Comparison of ENCODE assay signal across 9 mouse cellular contexts in genomic region chr5:115072143-115072542, GRCm38 (mm10). TPM values are rescaled to one million over a fixed set of nuclear protein-coding genes. Genes with fewer than 3 reads are reported as not detected.
DNase-seq lines count a peak whose midpoint lies in the region; ATAC-seq lines count a peak whose summit lies in the region.
"Had no signal": no experiment of that assay in that cellular context is flagged by ENCODE, and none has a peak within 500 bp of the region (broad histone marks: within the 10 kb centered on the region; RNA-seq: fewer than 3 reads in every experiment).

No protein-coding gene starts in this region.

- no peak overlapping the region for H3K4me2 ChIP-seq in forebrain, embryonic 15.5 days (replicated peaks)

- no peaks in the 10 kb centered on the region for H3K27me3 ChIP-seq in forebrain, embryonic 15.5 days

- no peak overlapping the region for H3K4me3 ChIP-seq in forebrain, embryonic 15.5 days

- peak; percentile 90 for ATAC-seq in frontal cortex, adult (ENCODE audit: low TSS enrichment)
- ATAC-seq in megakaryocyte progenitor cell, adult 5-6 weeks (replicated peaks; ENCODE audit: poor library complexity), result peak; percentile 69
- no peak for ATAC-seq in forebrain, embryonic 15.5 days (replicated peaks)

- DNase-seq in frontal cortex, postnatal 10 days (ENCODE audit: low spot score in 2 of 2), result no peak
- DNase-seq in Muller cell, postnatal 12 days (ENCODE audit: inconsistent ontology term), result peak; percentile 66
- peak; percentile 62 to 69 for DNase-seq in frontal cortex, postnatal 36 days (ENCODE audit: low spot score in 2 of 2)
- DNase-seq in left cerebral cortex, postnatal 10 days (ENCODE audit: extremely low spot score in 1 of 2, low spot score in 2 of 2), result peak; percentile 37 to 49
- DNase-seq in gastrocnemius, postnatal 25 days, result no peak

- peaks cover 4% of the 10 kb centered on the region; the same call in 1 of the 2 replicates for H3K36me3 ChIP-seq in forebrain, embryonic 15.5 days

- intact Hi-C loops in left cerebral cortex, postnatal 10 days (cut with DNase I), result no loop called here

- H3K4me1 ChIP-seq in forebrain, embryonic 15.5 days, result peaks cover 5% of the 10 kb centered on the region; the same call in 1 of the 2 replicates

- no peaks in the 10 kb centered on the region for H3K9me3 ChIP-seq in forebrain, embryonic 15.5 days

- WGBS in forebrain, embryonic 15.5 days, result 82% methylated on average over 7 of the region's 7 CpGs

- no peak overlapping the region for H3K9ac ChIP-seq in forebrain, embryonic 15.5 days (replicated peaks)

- no peak overlapping the region for H3K27ac ChIP-seq in forebrain, embryonic 15.5 days (replicated peaks)

RNA-seq across cellular contexts. Expression of gene Gm10401, which starts 26.0 kb away (rescaled TPM):
- total RNA-seq in left cerebral cortex, postnatal 10 days (2021), result not detected
- total RNA-seq in megakaryocyte progenitor cell, adult 5-6 weeks (2015), result not detected in 2 replicates
- not detected in 2 replicates for total RNA-seq in megakaryocyte progenitor cell, adult 5-6 weeks (2017)
- total RNA-seq in gastrocnemius, postnatal 25 days (2021), result not detected
- 34.6 and 35.0 TPM in 2 replicates for polyA plus RNA-seq in forebrain, embryonic 15.5 days (2015; fragmentation: Nextera tagmentation; extraction: Ambion mirVana)
- total RNA-seq: layer of hippocampus, postnatal 10 days had no signal

RNA-seq across cellular contexts. Expression of gene Acads, which starts 47.0 kb away (rescaled TPM):
- total RNA-seq in left cerebral cortex, postnatal 10 days (2021), result 1 to 10 TPM; 4.9 to 5.8 TPM
- 27.8 and 28.8 TPM in 2 replicates for total RNA-seq in megakaryocyte progenitor cell, adult 5-6 weeks (2015)
- 22.3 and 34.1 TPM in 2 replicates for total RNA-seq in megakaryocyte progenitor cell, adult 5-6 weeks (2017)
- 10 to 100 TPM; 65.8 TPM for total RNA-seq in gastrocnemius, postnatal 25 days (2021)
- 22.3 and 24.1 TPM in 2 replicates for polyA plus RNA-seq in forebrain, embryonic 15.5 days (2015; fragmentation: Nextera tagmentation; extraction: Ambion mirVana)

Comparison
In these comparisons a context has a peak if more than half of its experiments do, and no peak if none do; other contexts are left out.
1. DNase-seq: peak in Muller cell, postnatal 12 days (single experiment), frontal cortex, postnatal 36 days (2 of 2) and left cerebral cortex, postnatal 10 days (2 of 2); none in frontal cortex, postnatal 10 days (0 of 2) and gastrocnemius, postnatal 25 days (single experiment).